In the genomic region with DNA sequence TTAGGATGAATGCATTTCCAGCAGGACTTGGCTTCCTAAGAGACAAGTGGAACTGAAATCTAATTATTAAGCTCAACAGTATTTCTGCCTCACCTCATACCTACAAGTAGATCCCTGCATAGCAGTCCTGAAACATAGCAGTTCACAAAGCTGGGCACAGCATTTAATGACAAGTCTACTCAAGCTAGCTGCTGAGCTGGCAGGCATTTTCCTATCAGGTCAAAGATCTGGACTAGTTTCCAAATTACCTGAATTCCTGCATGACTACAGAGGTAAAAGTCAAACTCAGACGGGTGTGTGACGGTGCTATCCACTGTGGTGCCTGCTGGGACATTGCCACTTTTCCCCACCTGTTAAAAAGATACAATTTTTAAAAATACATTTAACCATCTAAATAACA, we compare ENCODE assay signal across 22 mouse cellular contexts. TPM values are rescaled to one million over a fixed set of nuclear protein-coding genes. Genes with fewer than 3 reads are reported as not detected.
DNase-seq lines count a peak whose midpoint lies in the region; ATAC-seq and TF ChIP-seq lines count a peak whose summit lies in the region.
"Had no signal": no experiment of that assay in that cellular context is flagged by ENCODE, and none has a peak within 500 bp of the region (broad histone marks: within the 10 kb centered on the region; RNA-seq: fewer than 3 reads in every experiment).

No protein-coding gene starts in this region.

- H3K27me3 ChIP-seq in kidney, embryonic 14.5 days (ENCODE audit: control insufficient read depth, insufficient read depth, low read length), result no peaks in the 10 kb centered on the region
- no peaks in the 10 kb centered on the region for H3K27me3 ChIP-seq in lung, embryonic 16.5 days (ENCODE audit: control insufficient read depth, insufficient read depth, low read depth, low read length)
- H3K27me3 ChIP-seq in kidney, embryonic 16.5 days (ENCODE audit: insufficient read depth, low read length), result no peaks in the 10 kb centered on the region
- no peaks in the 10 kb centered on the region for H3K27me3 ChIP-seq in stomach, embryonic 16.5 days (ENCODE audit: control insufficient read depth, insufficient read depth, low read length)
- no peaks in the 10 kb centered on the region for H3K27me3 ChIP-seq in hindbrain, embryonic 13.5 days
- H3K27me3 ChIP-seq: hindbrain, embryonic 12.5 days had no signal

- H3K36me3 ChIP-seq in kidney, embryonic 14.5 days (ENCODE audit: control insufficient read depth, insufficient read depth, low read length), result no peaks in the 10 kb centered on the region
- peaks cover 5% of the 10 kb centered on the region; the same call in 1 of the 2 replicates for H3K36me3 ChIP-seq in lung, embryonic 16.5 days (ENCODE audit: control insufficient read depth, insufficient read depth, low read length)
- H3K36me3 ChIP-seq in kidney, embryonic 16.5 days (ENCODE audit: insufficient read depth, low read length), result no peaks in the 10 kb centered on the region
- H3K36me3 ChIP-seq in stomach, embryonic 16.5 days (ENCODE audit: control insufficient read depth, insufficient read depth, low read length), result no peaks in the 10 kb centered on the region
- peaks cover 72% of the 10 kb centered on the region for H3K36me3 ChIP-seq in hindbrain, embryonic 13.5 days

- no peak for ATAC-seq in kidney, embryonic 14.5 days (ENCODE audit: low FRiP score, low TSS enrichment)
- no peak for ATAC-seq in lung, embryonic 16.5 days (ENCODE audit: low read depth)
- no peak for ATAC-seq in kidney, embryonic 16.5 days (ENCODE audit: low FRiP score, low TSS enrichment)
- ATAC-seq in stomach, embryonic 16.5 days (ENCODE audit: insufficient read depth, low FRiP score), result no peak
- ATAC-seq in hindbrain, embryonic 13.5 days (ENCODE audit: low FRiP score), result no peak
- ATAC-seq: forebrain, embryonic 16.5 days; inflammation-experienced regulatory T-cells, adult 6 months had no signal

- no peak overlapping the region for H3K9ac ChIP-seq in kidney, embryonic 14.5 days (ENCODE audit: low read depth, low read length)
- no peak overlapping the region for H3K9ac ChIP-seq in lung, embryonic 16.5 days (ENCODE audit: low read length)
- H3K9ac ChIP-seq in kidney, embryonic 16.5 days (replicated peaks; ENCODE audit: low read length), result no peak overlapping the region
- H3K9ac ChIP-seq in stomach, embryonic 16.5 days (ENCODE audit: low read length), result no peak overlapping the region
- no peak overlapping the region for H3K9ac ChIP-seq in hindbrain, embryonic 13.5 days
- H3K9ac ChIP-seq: hindbrain, embryonic 12.5 days had no signal

- 73% methylated on average over 2 of the region's 2 CpGs for WGBS in kidney, embryonic 14.5 days
- 63% methylated on average over 2 of the region's 2 CpGs for WGBS in lung, embryonic 16.5 days
- WGBS in lung, adult 2 months, result 74% methylated on average over 2 of the region's 2 CpGs
- WGBS in kidney, embryonic 16.5 days, result 78% methylated on average over 2 of the region's 2 CpGs
- 60% methylated on average over 2 of the region's 2 CpGs for WGBS in stomach, embryonic 16.5 days
- 89% methylated on average over 2 of the region's 2 CpGs for WGBS in hindbrain, embryonic 13.5 days

- TF ChIP-seq POLR2A in lung, adult 2 months (IDR thresholded peaks at IDR 0.05; ENCODE audit: borderline replicate concordance, extremely low read depth, low read depth, low read length), result no peak

- DNase-seq in kidney, adult 11 months, result peak; percentile 29
- no peak for DNase-seq in lung, adult 2 months
- DNase-seq in thymus, postnatal 4 days, result no peak
- DNase-seq: B cell, adult 2 months; cerebellum, adult 8-10 months; gastrocnemius, postnatal 25 days; heart, postnatal 14 days; layer of hippocampus, postnatal 36 days; liver; retina, postnatal 1 day; thymus, adult 18-20 months had no signal

- no peak overlapping the region for H3K4me3 ChIP-seq in kidney, embryonic 14.5 days (ENCODE audit: low read length)
- H3K4me3 ChIP-seq in lung, embryonic 16.5 days (ENCODE audit: low read length), result no peak overlapping the region
- H3K4me3 ChIP-seq in lung, adult 2 months (replicated peaks; ENCODE audit: extremely low read depth, low read depth, low read length), result no peak overlapping the region
- no peak overlapping the region for H3K4me3 ChIP-seq in kidney, embryonic 16.5 days (ENCODE audit: low read length)
- no peak overlapping the region for H3K4me3 ChIP-seq in stomach, embryonic 16.5 days (replicated peaks; ENCODE audit: low read length)
- no peak overlapping the region for H3K4me3 ChIP-seq in hindbrain, embryonic 13.5 days
- H3K4me3 ChIP-seq: hindbrain, embryonic 12.5 days; midbrain, embryonic 10.5 days had no signal

- no peaks in the 10 kb centered on the region for H3K9me3 ChIP-seq in kidney, embryonic 14.5 days (ENCODE audit: control insufficient read depth, low read length)
- no peaks in the 10 kb centered on the region for H3K9me3 ChIP-seq in lung, embryonic 16.5 days (ENCODE audit: control insufficient read depth, low read length)
- no peaks in the 10 kb centered on the region for H3K9me3 ChIP-seq in kidney, embryonic 16.5 days (ENCODE audit: low read length)
- H3K9me3 ChIP-seq in stomach, embryonic 16.5 days (replicated peaks; ENCODE audit: control insufficient read depth, low read length), result no peaks in the 10 kb centered on the region
- no peaks in the 10 kb centered on the region for H3K9me3 ChIP-seq in hindbrain, embryonic 13.5 days
- H3K9me3 ChIP-seq: hindbrain, embryonic 12.5 days; midbrain, embryonic 10.5 days had no signal

- no peak overlapping the region for H3K4me2 ChIP-seq in kidney, embryonic 14.5 days (replicated peaks; ENCODE audit: low read depth, low read length)
- H3K4me2 ChIP-seq in lung, embryonic 16.5 days (ENCODE audit: low read depth, low read length), result no peak overlapping the region
- H3K4me2 ChIP-seq in kidney, embryonic 16.5 days (replicated peaks; ENCODE audit: low read depth, low read length), result no peak overlapping the region
- H3K4me2 ChIP-seq in stomach, embryonic 16.5 days (ENCODE audit: low read depth, low read length), result no peak overlapping the region
- no peak overlapping the region for H3K4me2 ChIP-seq in hindbrain, embryonic 13.5 days
- H3K4me2 ChIP-seq: heart, embryonic 11.5 days; hindbrain, embryonic 12.5 days had no signal

- no peaks in the 10 kb centered on the region for H3K4me1 ChIP-seq in kidney, embryonic 14.5 days (ENCODE audit: control insufficient read depth, insufficient read depth, low read length)
- peaks cover 9% of the 10 kb centered on the region for H3K4me1 ChIP-seq in lung, embryonic 16.5 days (replicated peaks; ENCODE audit: control insufficient read depth, insufficient read depth, low read length)
- H3K4me1 ChIP-seq in lung, adult 2 months (ENCODE audit: control insufficient read depth, insufficient read depth, low read length), result peaks cover 9% of the 10 kb centered on the region; the same call in 1 of the 2 replicates
- no peaks in the 10 kb centered on the region for H3K4me1 ChIP-seq in kidney, embryonic 16.5 days (ENCODE audit: insufficient read depth, low read length)
- peaks cover 13% of the 10 kb centered on the region for H3K4me1 ChIP-seq in stomach, embryonic 16.5 days (ENCODE audit: control insufficient read depth, insufficient read depth, low read length)
- no peaks in the 10 kb centered on the region for H3K4me1 ChIP-seq in hindbrain, embryonic 13.5 days (replicated peaks)
- H3K4me1 ChIP-seq: hindbrain, embryonic 12.5 days had no signal

- no peak overlapping the region for H3K27ac ChIP-seq in kidney, embryonic 14.5 days (ENCODE audit: low read depth, low read length)
- peak overlapping the region; percentile 93 for H3K27ac ChIP-seq in lung, embryonic 16.5 days (ENCODE audit: low read length)
- peak overlapping the region; percentile 37; the same call in 1 of the 2 replicates for H3K27ac ChIP-seq in kidney, embryonic 16.5 days (ENCODE audit: low read length)
- H3K27ac ChIP-seq in stomach, embryonic 16.5 days (ENCODE audit: low read length), result peak overlapping the region; percentile 79
- H3K27ac ChIP-seq in hindbrain, embryonic 13.5 days, result no peak overlapping the region
- H3K27ac ChIP-seq: hindbrain, embryonic 12.5 days; macrophage; midbrain, embryonic 10.5 days had no signal

- no peak for TF ChIP-seq CTCF in lung, adult 2 months (IDR thresholded peaks at IDR 0.05; ENCODE audit: insufficient read depth, low read length)

RNA-seq across cellular contexts. Expression of a gene that starts 28.6 kb away (rescaled TPM):
- 8.0 and 8.4 TPM in 2 replicates for polyA plus RNA-seq in kidney, embryonic 14.5 days (2014; fragmentation: Nextera tagmentation; extraction: Ambion mirVana)
- polyA plus RNA-seq in lung, embryonic 16.5 days (2015; fragmentation: Nextera tagmentation; extraction: Ambion mirVana), result 6.3 and 6.4 TPM in 2 replicates
- polyA plus RNA-seq in lung, adult 2 months (2012; rRNA removed), result 28.5 and 35.0 TPM in 2 replicates
- 4.6 and 5.1 TPM in 2 replicates for polyA plus RNA-seq in kidney, embryonic 16.5 days (2015; fragmentation: Nextera tagmentation; extraction: Ambion mirVana)
- 4.3 and 4.4 TPM in 2 replicates for polyA plus RNA-seq in stomach, embryonic 16.5 days (2015; fragmentation: Nextera tagmentation; extraction: Ambion mirVana)
- 13.5 and 15.3 TPM in 2 replicates for polyA plus RNA-seq in hindbrain, embryonic 13.5 days (2015; fragmentation: Nextera tagmentation; extraction: Ambion mirVana)

RNA-seq across cellular contexts. Expression of a gene that starts 36.3 kb away (rescaled TPM):
- polyA plus RNA-seq in kidney, embryonic 14.5 days (2014; fragmentation: Nextera tagmentation; extraction: Ambion mirVana), result 1.3 and 1.9 TPM in 2 replicates
- polyA plus RNA-seq in lung, embryonic 16.5 days (2015; fragmentation: Nextera tagmentation; extraction: Ambion mirVana), result 3.8 and 4.0 TPM in 2 replicates
- 2.9 and 4.2 TPM in 2 replicates for polyA plus RNA-seq in lung, adult 2 months (2012; rRNA removed)
- polyA plus RNA-seq in kidney, embryonic 16.5 days (2015; fragmentation: Nextera tagmentation; extraction: Ambion mirVana), result 1.5 TPM in 2 replicates
- polyA plus RNA-seq in stomach, embryonic 16.5 days (2015; fragmentation: Nextera tagmentation; extraction: Ambion mirVana), result 1.4 and 1.9 TPM in 2 replicates
- polyA plus RNA-seq in hindbrain, embryonic 13.5 days (2015; fragmentation: Nextera tagmentation; extraction: Ambion mirVana), result 9.9 and 10.0 TPM in 2 replicates

RNA-seq across cellular contexts. Expression of a gene that starts 59.8 kb away (rescaled TPM):
- polyA plus RNA-seq in kidney, embryonic 14.5 days (2014; fragmentation: Nextera tagmentation; extraction: Ambion mirVana), result 45.4 and 54.1 TPM in 2 replicates
- polyA plus RNA-seq in lung, embryonic 16.5 days (2015; fragmentation: Nextera tagmentation; extraction: Ambion mirVana), result 37.5 and 41.3 TPM in 2 replicates
- polyA plus RNA-seq in lung, adult 2 months (2012; rRNA removed), result 0.12 and 0.44 TPM in 2 replicates
- polyA plus RNA-seq in kidney, embryonic 16.5 days (2015; fragmentation: Nextera tagmentation; extraction: Ambion mirVana), result 33.8 and 37.2 TPM in 2 replicates
- polyA plus RNA-seq in stomach, embryonic 16.5 days (2015; fragmentation: Nextera tagmentation; extraction: Ambion mirVana), result 23.1 and 23.6 TPM in 2 replicates
- 8.7 and 9.0 TPM in 2 replicates for polyA plus RNA-seq in hindbrain, embryonic 13.5 days (2015; fragmentation: Nextera tagmentation; extraction: Ambion mirVana)

Comparison
In these comparisons a context has a peak if more than half of its experiments do, and no peak if none do; other contexts are left out.
1. H3K27ac ChIP-seq: peak in lung, embryonic 16.5 days (single experiment), kidney, embryonic 16.5 days (single experiment) and stomach, embryonic 16.5 days (single experiment); none in kidney, embryonic 14.5 days (single experiment) and hindbrain, embryonic 13.5 days (single experiment).